Mouse (Mus musculus) cerebellum, postnatal 14 days (tissue): ENCODE data around the gene Atp8b4.

ENCODE experiments used
- DNase-seq, 2 experiments: peaks; one replicate each; pipeline ENCODE4 v3.0.0; 2021; ENCODE audit warnings: mixed read lengths in 2 of 2

Gene Atp8b4

GRCm38 (mm10) chr2:126360688-126361087 lies 139.8 kb downstream of the Atp8b4 start:
- no peak for DNase-seq

GRCm38 (mm10) chr2:126359965-126360364 lies 140.5 kb downstream of the Atp8b4 start:
- no peak for DNase-seq

GRCm38 (mm10) chr2:126359278-126359677 lies 141.2 kb downstream of the Atp8b4 start:
- DNase-seq = no peak

GRCm38 (mm10) chr2:126358741-126359140 lies 141.7 kb downstream of the Atp8b4 start:
- no peak for DNase-seq

- no peak for DNase-seq
These were observed 145.2 kb downstream of the Atp8b4 start for GRCm38 (mm10) chr2:126355259-126355658.

GRCm38 (mm10) chr2:126351811-126352210 lies 148.7 kb downstream of the Atp8b4 start:
- no peak for DNase-seq

- no peak for DNase-seq
These were observed 157.4 kb downstream of the Atp8b4 start for GRCm38 (mm10) chr2:126343026-126343593.

- no peak for DNase-seq
These were observed 159.0 kb downstream of the Atp8b4 start for GRCm38 (mm10) chr2:126341521-126341920.

- no peak for DNase-seq
These were observed 160.3 kb downstream of the Atp8b4 start for GRCm38 (mm10) chr2:126340201-126340600.

- DNase-seq = no peak
These were observed 161.0 kb downstream of the Atp8b4 start for GRCm38 (mm10) chr2:126339516-126339915.

GRCm38 (mm10) chr2:126337143-126337542 lies 163.3 kb downstream of the Atp8b4 start:
- no peak for DNase-seq

- no peak for DNase-seq
These were observed 168.7 kb downstream of the Atp8b4 start for GRCm38 (mm10) chr2:126331794-126332193.

- no peak for DNase-seq
These were observed 177.3 kb downstream of the Atp8b4 start for GRCm38 (mm10) chr2:126323206-126323605.

- no peak for DNase-seq
These were observed 177.8 kb downstream of the Atp8b4 start for GRCm38 (mm10) chr2:126322631-126323031.

GRCm38 (mm10) chr2:126318071-126318470 lies 182.4 kb downstream of the Atp8b4 start:
- DNase-seq = no peak

- DNase-seq = no peak
These were observed 183.5 kb downstream of the Atp8b4 start for GRCm38 (mm10) chr2:126316942-126317341.

GRCm38 (mm10) chr2:126316346-126316745 lies 184.1 kb downstream of the Atp8b4 start:
- DNase-seq = no peak

GRCm38 (mm10) chr2:126311056-126311455 lies 189.4 kb downstream of the Atp8b4 start:
- DNase-seq = no peak

- no peak for DNase-seq
These were observed 190.5 kb downstream of the Atp8b4 start for GRCm38 (mm10) chr2:126309994-126310393.

- DNase-seq = no peak
These were observed 195.9 kb downstream of the Atp8b4 start for GRCm38 (mm10) chr2:126304621-126305020.

GRCm38 (mm10) chr2:126303226-126303625 lies 197.2 kb downstream of the Atp8b4 start:
- DNase-seq = no peak

- DNase-seq = peak in 1 of 2 experiments; percentile 3
These were observed 198.1 kb downstream of the Atp8b4 start for GRCm38 (mm10) chr2:126302381-126302780.

GRCm38 (mm10) chr2:126290702-126291101 lies 209.8 kb downstream of the Atp8b4 start:
- no peak for DNase-seq

GRCm38 (mm10) chr2:126287942-126288341 lies 212.5 kb downstream of the Atp8b4 start:
- DNase-seq = no peak

- DNase-seq = no peak
These were observed 214.1 kb downstream of the Atp8b4 start for GRCm38 (mm10) chr2:126286420-126286819.
